Mouse (Mus musculus) testis, adult 2 months (tissue): ENCODE results near the gene Col1a2. TPM values are rescaled to one million over a fixed set of nuclear protein-coding genes. Genes with fewer than 3 reads are reported as not detected.

Experiments used
- H3K27ac ChIP-seq: fragments of 200-500 bp; 2 replicates; pipeline ENCODE4 v1.5.1; 2012; ENCODE audit warnings: low read depth, low read length; ENCODE audit not compliant: control insufficient read depth, insufficient read depth
- H3K27me3 ChIP-seq: fragments of 200-500 bp; 2 replicates; pipeline ENCODE4 v1.6.1; 2012; ENCODE audit warnings: mild to moderate bottlenecking, low read length, moderate library complexity; ENCODE audit not compliant: control insufficient read depth, insufficient read depth
- H3K36me3 ChIP-seq: fragments of 200-500 bp; 2 replicates; pipeline ENCODE4 v1.6.1; 2012; ENCODE audit warnings: mild to moderate bottlenecking, low read length; ENCODE audit not compliant: control insufficient read depth, insufficient read depth
- H3K4me1 ChIP-seq: fragments of 200-500 bp; 2 replicates; pipeline ENCODE4 v1.6.1; 2012; ENCODE audit warnings: low read length; ENCODE audit not compliant: control insufficient read depth, insufficient read depth
- H3K4me3 ChIP-seq: fragments of 200-500 bp; 2 replicates; pipeline ENCODE4 v1.5.1; 2012; ENCODE audit warnings: low read depth, mild to moderate bottlenecking, low read length, moderate library complexity, mixed read lengths; ENCODE audit not compliant: control insufficient read depth
- CTCF ChIP-seq: fragments of 200-500 bp; IDR thresholded peaks from 2 replicates; pipeline ENCODE4 v1.5.1; 2012; ENCODE audit warnings: low read depth, mild to moderate bottlenecking, inconsistent platforms, low read length, moderate library complexity; ENCODE audit not compliant: control insufficient read depth, insufficient read depth, insufficient replicate concordance
- POLR2A ChIP-seq: fragments of 200-500 bp; IDR thresholded peaks from 2 replicates; pipeline ENCODE4 v1.6.1; 2012; ENCODE audit warnings: low read depth, mild to moderate bottlenecking, inconsistent platforms, low read length, moderate library complexity; ENCODE audit not compliant: control insufficient read depth
- polyA plus RNA-seq: library from polyadenylated mRNA; depleted of rRNA; stranded (reverse); fragments of >200 nt; gene quantifications from 2 replicates; pipeline ENCODE4 v1.2.3, GENCODE M21; 2012; rRNA removed

The Col1a2 gene
- polyA plus RNA-seq, 1 experiment, result 23.3 TPM

GRCm38 (mm10) chr6:4588722-4589121 is 84.1 kb downstream of the Col1a2 start:
- TF ChIP-seq POLR2A, result no peak
- no peak for TF ChIP-seq CTCF
- Histone ChIP-seq H3K36me3 (no peaks in the 10 kb centered on the region), H3K27ac (no peak overlapping the region), H3K4me1 (no peaks in the 10 kb centered on the region), H3K4me3 (no peak overlapping the region), H3K27me3 (no peaks in the 10 kb centered on the region)

GRCm38 (mm10) chr6:4590089-4590488 is 85.5 kb downstream of the Col1a2 start:
- Histone ChIP-seq H3K27me3 (no peaks in the 10 kb centered on the region), H3K27ac (no peak overlapping the region), H3K4me3 (no peak overlapping the region), H3K36me3 (no peaks in the 10 kb centered on the region), H3K4me1 (no peaks in the 10 kb centered on the region)
- TF ChIP-seq CTCF (no peak), POLR2A (no peak)

Other genes with a start within 250 kb of the Col1a2 start
- gene Casd1, start 96.0 kb downstream of the Col1a2 start, polyA plus RNA-seq, result 3.8 and 3.9 TPM in 2 replicates
- 4.8 and 5.4 TPM in 2 replicates for gene Sgce, start 242.4 kb downstream of the Col1a2 start, polyA plus RNA-seq
- 11.8 and 23.0 TPM in 2 replicates for gene Peg10, start 242.5 kb downstream of the Col1a2 start, polyA plus RNA-seq